Mouse (Mus musculus): ENCODE data around the gene Gm595. TPM values are rescaled to one million over a fixed set of nuclear protein-coding genes. Genes with fewer than 3 reads are reported as not detected.

Gm595 gene
- total RNA-seq (2012; rRNA removed) = not detected in 2 replicates
- not detected for polyA plus RNA-seq (2012; ENCODE audit: insufficient read depth in 1 of 2, insufficient read length in 2 of 2, low read depth in 1 of 2, low replicate concordance in 2 of 2, missing spikeins in 1 of 2)

DNA sequence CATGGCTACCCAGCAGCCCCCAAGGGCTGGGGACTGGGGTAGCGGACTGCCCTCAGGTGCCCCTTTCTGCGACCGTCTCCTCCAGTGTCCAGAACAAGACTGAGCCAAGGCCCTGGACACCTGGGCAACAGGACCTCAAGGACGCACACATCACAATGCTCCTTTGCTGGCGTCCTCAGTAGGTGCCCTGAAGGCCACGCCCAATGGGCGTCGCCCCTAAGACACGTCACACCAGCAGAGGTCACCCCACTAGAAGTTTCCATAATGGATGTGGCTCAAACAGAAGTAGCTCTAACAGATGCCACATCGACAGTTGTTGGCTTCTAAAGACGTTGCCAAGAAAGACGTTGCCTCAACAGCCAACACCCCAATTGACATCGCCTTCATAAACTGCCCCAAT is at the start of gene Gm595:
Gene Gm595, minus strand, starts transcription at position 101 of the 400 bp plus-strand sequence.
- Histone ChIP-seq H3K36me3 (ENCODE audit: control insufficient read depth in 1 of 2, insufficient read depth in 2 of 2, low read length in 2 of 2) (no peaks in the 10 kb centered on the region), H3K9me3 (replicated peaks; ENCODE audit: insufficient read depth, low read length) (no peaks in the 10 kb centered on the region), H3K4me1 (ENCODE audit: control insufficient read depth in 1 of 2, insufficient read depth in 2 of 2, low read length in 2 of 2) (no peaks in the 10 kb centered on the region), H3K9ac (ENCODE audit: control insufficient read depth, low read depth, low read length, poor library complexity, severe bottlenecking) (no peak within 1 kb of the TSS), H3K27me3 (ENCODE audit: control insufficient read depth in 1 of 2, insufficient read depth in 2 of 2, low read length in 2 of 2) (no peaks in the 10 kb centered on the region), H3K27ac (ENCODE audit: control insufficient read depth, low read depth, low read length) (no peak within 1 kb of the TSS), H3K79me2 (ENCODE audit: control insufficient read depth, insufficient read depth, low read length, poor library complexity) (no peaks in the 10 kb centered on the region), H3K4me3 (ENCODE audit: control insufficient read depth in 1 of 2, insufficient read depth in 1 of 2, low read depth in 2 of 2, low read length in 2 of 2) (no peak within 1 kb of the TSS)
- TF ChIP-seq GABPA (IDR thresholded peaks at IDR 0.05; ENCODE audit: low read depth, low read length) (no peak), UBTF (IDR thresholded peaks at IDR 0.05; ENCODE audit: borderline replicate concordance, insufficient read depth, low read depth, low read length) (no peak), JUND (IDR thresholded peaks at IDR 0.05; ENCODE audit: low read depth, low read length) (no peak), ELF1 (IDR thresholded peaks at IDR 0.05; ENCODE audit: low read depth, low read length) (no peak), ZC3H11A (IDR thresholded peaks at IDR 0.05; ENCODE audit: low read depth, low read length) (no peak), NELFE (IDR thresholded peaks at IDR 0.05; ENCODE audit: low read depth, low read length) (no peak), TCF12 (IDR thresholded peaks at IDR 0.05; ENCODE audit: low read depth, low read length) (no peak), ZKSCAN1 (IDR thresholded peaks at IDR 0.05; ENCODE audit: low read depth, low read length) (no peak), HCFC1 (IDR thresholded peaks at IDR 0.05; ENCODE audit: low read depth, low read length) (no peak), BHLHE40 (IDR thresholded peaks at IDR 0.05; ENCODE audit: borderline replicate concordance, low read depth, low read length) (no peak), USF1 (IDR thresholded peaks at IDR 0.05; ENCODE audit: low read depth, low read length) (no peak), MAX (IDR thresholded peaks at IDR 0.05; ENCODE audit: low read length) (no peak), CHD1 (IDR thresholded peaks at IDR 0.05; ENCODE audit: low read depth, low read length) (no peak), MEF2A (IDR thresholded peaks at IDR 0.05; ENCODE audit: extremely low read depth, insufficient replicate concordance, low read depth, low read length, poor library complexity, severe bottlenecking) (no peak), CTCF (IDR thresholded peaks at IDR 0.05 in 2 of 3, conservative IDR thresholded peaks at IDR 0.05 in 1 of 3; ENCODE audit: control insufficient read depth in 1 of 3, insufficient read depth in 1 of 3, low read depth in 2 of 3, low read length in 3 of 3, poor library complexity in 1 of 3, severe bottlenecking in 1 of 3) (no peak), TBP (IDR thresholded peaks at IDR 0.05; ENCODE audit: low read depth, low read length) (no peak), CHD2 (IDR thresholded peaks at IDR 0.05; ENCODE audit: low read length) (no peak), ZMIZ1 (IDR thresholded peaks at IDR 0.05; ENCODE audit: low read depth, low read length) (no peak)
- no peak for DNase-seq (ENCODE audit: low read depth, low spot score)

DNA sequence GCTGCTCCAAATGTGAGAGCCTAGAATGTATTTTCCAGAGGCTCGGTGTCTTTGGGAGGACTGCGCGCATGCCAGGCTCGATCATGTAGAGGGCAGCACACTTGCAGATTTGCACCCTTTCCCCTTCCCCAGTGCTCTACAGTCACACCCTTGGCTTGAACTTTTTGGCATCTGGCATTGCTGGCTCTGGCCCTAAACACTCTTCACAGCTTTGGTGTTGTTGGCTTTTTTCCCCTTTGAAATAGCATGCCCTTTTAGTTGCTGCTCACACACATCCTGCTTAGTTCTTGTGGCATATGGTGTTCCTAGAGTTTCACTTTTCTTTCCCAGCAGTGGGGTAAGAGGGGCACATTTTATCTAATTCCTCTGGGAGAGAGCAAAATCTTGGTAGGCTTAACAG is 30.9 kb upstream of the Gm595 start:
- TF ChIP-seq CHD2 (IDR thresholded peaks at IDR 0.05; ENCODE audit: low read length) (no peak), MAZ (IDR thresholded peaks at IDR 0.05; ENCODE audit: low read depth, low read length) (no peak), NRF1 (IDR thresholded peaks at IDR 0.05; ENCODE audit: insufficient read depth, low read depth, low read length, poor library complexity, severe bottlenecking) (no peak), GATA1 (IDR thresholded peaks at IDR 0.05; ENCODE audit: low read depth, low read length) (no peak), ZMIZ1 (IDR thresholded peaks at IDR 0.05; ENCODE audit: low read depth, low read length) (no peak), BHLHE40 (IDR thresholded peaks at IDR 0.05; ENCODE audit: borderline replicate concordance, low read depth, low read length) (no peak), POLR2A (IDR thresholded peaks at IDR 0.05; ENCODE audit: control insufficient read depth in 1 of 2, insufficient read depth in 1 of 2, low read depth in 1 of 2, low read length in 2 of 2, poor library complexity in 1 of 2) (no peak), TBP (IDR thresholded peaks at IDR 0.05; ENCODE audit: low read depth, low read length) (no peak), EP300 (IDR thresholded peaks at IDR 0.05; ENCODE audit: low read depth in 1 of 2, low read length in 2 of 2) (no peak), TCF12 (IDR thresholded peaks at IDR 0.05; ENCODE audit: low read depth, low read length) (no peak), ETS1 (IDR thresholded peaks at IDR 0.05; ENCODE audit: low read depth, low read length) (no peak), HCFC1 (IDR thresholded peaks at IDR 0.05; ENCODE audit: low read depth, low read length) (no peak), UBTF (IDR thresholded peaks at IDR 0.05; ENCODE audit: borderline replicate concordance, insufficient read depth, low read depth, low read length) (no peak)
- Histone ChIP-seq H3K9ac (ENCODE audit: control insufficient read depth, low read depth, low read length, poor library complexity, severe bottlenecking) (no peak overlapping the region), H3K36me3 (ENCODE audit: control insufficient read depth in 1 of 2, insufficient read depth in 2 of 2, low read length in 2 of 2) (no peaks in the 10 kb centered on the region), H3K79me2 (ENCODE audit: control insufficient read depth, insufficient read depth, low read length, poor library complexity) (no peaks in the 10 kb centered on the region), H3K4me1 (ENCODE audit: control insufficient read depth in 1 of 2, insufficient read depth in 2 of 2, low read length in 2 of 2) (no peaks in the 10 kb centered on the region), H3K9me3 (replicated peaks; ENCODE audit: insufficient read depth, low read length) (no peaks in the 10 kb centered on the region), H3K27me3 (ENCODE audit: control insufficient read depth in 1 of 2, insufficient read depth in 2 of 2, low read length in 2 of 2) (no peaks in the 10 kb centered on the region), H3K27ac (ENCODE audit: control insufficient read depth, low read depth, low read length) (no peak overlapping the region), H3K4me3 (ENCODE audit: control insufficient read depth in 1 of 2, insufficient read depth in 1 of 2, low read depth in 2 of 2, low read length in 2 of 2) (no peak overlapping the region)
- DNase-seq (ENCODE audit: low read depth, low spot score) = no peak
